Mouse (Mus musculus) embryonic fibroblast, embryonic 13.5 days (primary cell): ENCODE results near the gene Ntsr1.

Source experiments
- CTCF ChIP-seq: IDR thresholded peaks from 2 replicates; pipeline ENCODE4 v1.5.1; 2011; ENCODE audit warnings: mild to moderate bottlenecking, control low read depth, low read length, moderate library complexity, borderline replicate concordance; ENCODE audit not compliant: insufficient read depth
- POLR2A ChIP-seq: IDR thresholded peaks from 2 replicates; pipeline ENCODE4 v1.6.1; 2011; ENCODE audit warnings: low read depth, mild to moderate bottlenecking, control low read depth, low read length, moderate library complexity

DNA sequence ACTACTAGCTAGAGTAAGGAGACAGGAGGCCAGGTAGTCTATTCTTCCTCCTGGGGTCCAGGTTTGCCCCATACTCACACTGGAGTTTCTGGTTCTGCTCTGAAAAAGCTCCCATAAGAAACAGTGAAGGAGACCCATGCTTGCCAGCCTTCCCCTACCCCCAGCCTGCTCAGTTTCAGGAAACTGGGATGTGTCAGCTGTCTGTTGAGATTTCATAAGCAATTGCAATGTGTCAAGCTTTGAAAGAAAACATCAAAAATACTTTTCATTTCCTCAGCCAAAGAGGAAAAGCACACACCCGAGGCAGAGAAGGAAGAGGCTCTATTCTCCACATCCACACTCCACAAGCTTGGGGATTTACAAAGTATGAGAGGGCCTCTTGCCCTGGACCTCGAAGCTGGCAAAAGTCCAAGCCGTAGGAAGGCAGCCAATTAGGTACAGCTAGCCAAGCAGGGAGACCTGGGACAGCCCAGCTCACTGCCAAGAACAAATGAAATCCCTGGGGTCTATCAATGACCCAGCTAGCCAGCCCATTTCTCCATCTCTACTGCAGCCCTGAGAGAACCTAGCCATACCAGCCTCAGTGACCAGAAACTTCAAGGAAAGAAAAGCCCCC lies 69.4 kb downstream of the Ntsr1 start:
- TF ChIP-seq POLR2A (no peak), CTCF (no peak)
